Mouse (Mus musculus): ENCODE measurements around the gene Aldob.

Aldob gene

DNA sequence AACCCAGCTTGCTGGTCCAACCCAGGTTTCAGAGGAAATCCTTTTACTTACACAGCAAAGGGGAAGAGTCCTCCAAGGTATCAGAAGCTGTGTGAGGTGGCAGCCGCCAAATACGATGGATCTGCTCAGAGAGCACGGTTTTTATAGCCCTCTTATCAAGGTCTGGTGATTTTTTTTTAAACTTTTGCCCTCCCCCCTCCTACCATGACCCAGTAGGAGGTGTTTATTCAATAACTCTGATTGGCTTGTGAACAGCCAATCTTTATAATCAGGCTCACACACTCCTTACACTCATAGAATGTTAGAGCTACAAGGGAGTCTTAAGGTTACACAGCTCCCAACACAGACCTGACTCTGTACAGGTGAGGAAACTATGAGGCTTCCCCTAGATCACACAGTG lies at the start of gene Aldob:
Gene Aldob (minus strand): TSS at position 164 of the 400 bp plus-strand sequence.
- DNase-seq (ENCODE audit: low read depth, low spot score) = no peak

DNA sequence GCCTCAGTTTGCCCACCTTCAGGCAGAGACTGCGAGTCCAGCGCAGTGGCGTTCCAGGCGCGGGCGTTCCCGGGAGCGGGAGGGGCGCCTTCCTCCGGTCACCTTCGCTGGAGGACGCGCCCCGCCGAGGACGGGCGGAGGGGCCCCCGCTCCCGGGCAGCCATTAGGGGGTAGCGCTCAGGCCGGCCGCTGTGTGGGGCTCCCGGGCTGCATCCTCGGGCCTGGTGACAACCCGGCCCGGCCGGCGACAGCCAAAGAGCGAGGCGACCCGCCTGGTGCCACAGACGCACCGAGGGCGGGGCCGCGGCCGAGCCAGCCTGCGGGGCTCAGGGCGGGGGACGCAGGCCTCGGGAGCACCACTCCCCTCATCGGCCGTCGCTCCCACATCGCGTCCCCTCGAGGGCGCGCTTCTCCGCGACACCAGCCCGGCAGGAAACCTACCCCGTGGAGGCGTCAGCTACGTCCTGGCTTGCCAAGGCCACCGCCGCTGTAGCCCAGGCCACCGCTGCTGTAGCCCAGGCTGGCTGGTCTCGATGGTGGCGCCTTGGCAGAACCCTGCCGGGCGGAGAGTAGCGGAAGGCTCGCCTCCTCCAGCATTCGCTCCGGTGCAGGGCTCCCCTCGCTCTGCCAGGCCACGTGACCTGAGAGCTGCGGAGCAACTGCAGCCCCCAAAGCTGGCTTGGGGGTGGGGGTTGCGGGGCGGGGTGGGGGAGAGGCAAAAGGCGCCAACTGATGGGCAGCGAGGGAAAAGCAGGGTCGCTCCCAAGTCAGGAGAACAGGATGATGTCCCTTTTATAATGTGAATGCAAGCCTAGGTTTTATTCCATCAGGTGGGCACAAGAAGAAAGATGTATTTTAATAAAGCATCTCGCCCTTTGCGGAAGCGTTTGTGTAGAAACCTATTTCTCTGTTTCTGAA lies 48.1 kb upstream of the Aldob start, which contains the start of gene Tmem246:
Gene Tmem246 (minus strand): TSS at position 694 of the 918 bp plus-strand sequence.
- DNase-seq (ENCODE audit: low read depth, low spot score) = peak; percentile 54

DNA sequence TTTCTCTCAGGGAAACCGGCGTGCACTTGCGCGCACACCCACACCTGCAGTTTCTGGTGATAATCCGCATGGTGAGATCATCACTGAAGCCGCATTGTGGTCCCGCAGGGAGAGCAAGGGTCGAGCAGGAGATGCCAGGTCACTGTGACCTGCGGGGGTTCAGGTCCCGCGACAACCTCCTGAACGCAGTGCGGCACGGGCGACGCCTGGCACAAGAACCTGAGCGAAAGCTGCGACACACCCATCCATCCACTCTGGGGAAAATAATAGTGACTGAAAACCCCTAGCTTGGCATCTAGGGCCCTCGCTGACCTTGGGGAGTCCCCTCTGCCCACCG lies 47.5 kb upstream of the Aldob start:
- DNase-seq (ENCODE audit: low read depth, low spot score) = peak; percentile 31

DNA sequence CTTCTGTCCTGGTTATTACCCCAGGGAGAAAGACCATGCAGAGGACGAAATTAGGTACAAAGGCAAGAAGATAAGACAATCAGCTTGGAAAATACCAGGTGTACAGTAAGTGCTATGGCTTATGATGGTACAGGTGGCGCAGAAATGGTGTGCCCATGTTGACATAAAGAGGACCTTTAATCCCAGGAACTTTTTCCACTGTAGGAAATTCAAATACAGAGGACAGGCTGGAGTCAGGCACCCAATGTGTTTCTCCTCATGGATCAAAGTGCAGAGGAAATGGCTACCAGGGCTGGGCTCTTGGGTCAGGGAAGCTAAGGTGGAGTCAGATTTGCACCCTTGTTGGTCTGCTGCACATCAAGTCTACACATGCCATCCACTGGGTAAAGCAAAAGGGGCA lies 40.8 kb upstream of the Aldob start:
- DNase-seq (ENCODE audit: low read depth, low spot score) = no peak

DNA sequence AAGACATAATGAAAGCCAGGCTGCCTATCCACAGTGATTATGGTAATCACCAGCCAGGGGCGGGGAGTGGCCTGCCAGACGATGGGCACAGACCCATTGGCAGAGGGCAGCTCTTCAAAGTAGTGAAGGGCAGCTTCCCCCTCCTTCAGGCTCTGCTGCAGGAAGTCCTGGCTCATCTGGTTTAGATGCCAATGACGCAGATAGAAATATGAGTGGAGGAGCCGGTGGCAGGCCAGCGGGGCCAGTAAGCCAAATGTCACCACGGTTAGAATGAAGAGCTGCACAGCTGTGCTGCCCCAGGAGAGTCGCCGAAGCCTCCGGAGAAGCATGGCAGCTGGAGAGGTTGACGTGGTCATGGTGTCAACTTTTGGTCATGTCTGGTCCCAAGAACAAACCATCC lies 37.5 kb upstream of the Aldob start:
- DNase-seq (ENCODE audit: low read depth, low spot score) = no peak

DNA sequence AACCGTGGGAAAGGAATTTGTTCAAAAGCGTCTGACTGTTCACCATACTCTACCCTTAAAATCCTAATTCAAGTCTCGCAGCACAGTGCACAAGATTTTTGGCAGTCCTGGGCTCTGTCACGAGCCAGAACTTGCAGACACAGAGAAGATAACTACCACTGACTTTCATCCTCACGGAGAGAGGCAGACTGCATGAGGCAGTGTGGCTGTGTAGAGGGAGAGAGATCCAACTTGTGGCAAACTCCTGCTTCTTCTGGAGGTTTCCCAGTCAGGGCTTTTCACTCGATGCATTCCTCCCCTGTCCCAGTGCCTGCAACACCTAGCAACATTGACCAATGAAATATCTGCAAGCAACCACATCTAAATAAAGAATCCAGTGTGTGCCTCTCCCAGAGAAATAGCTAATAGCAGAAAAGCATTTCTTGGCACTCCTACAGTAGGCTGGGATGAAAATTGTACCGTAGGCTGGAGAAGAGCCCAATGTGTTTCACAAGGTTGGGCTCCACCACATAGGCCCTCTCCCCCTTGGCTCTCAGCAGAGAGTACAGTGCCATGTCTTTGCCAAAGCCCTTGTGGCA lies 36.3 kb upstream of the Aldob start:
- DNase-seq (ENCODE audit: low read depth, low spot score) = no peak

DNA sequence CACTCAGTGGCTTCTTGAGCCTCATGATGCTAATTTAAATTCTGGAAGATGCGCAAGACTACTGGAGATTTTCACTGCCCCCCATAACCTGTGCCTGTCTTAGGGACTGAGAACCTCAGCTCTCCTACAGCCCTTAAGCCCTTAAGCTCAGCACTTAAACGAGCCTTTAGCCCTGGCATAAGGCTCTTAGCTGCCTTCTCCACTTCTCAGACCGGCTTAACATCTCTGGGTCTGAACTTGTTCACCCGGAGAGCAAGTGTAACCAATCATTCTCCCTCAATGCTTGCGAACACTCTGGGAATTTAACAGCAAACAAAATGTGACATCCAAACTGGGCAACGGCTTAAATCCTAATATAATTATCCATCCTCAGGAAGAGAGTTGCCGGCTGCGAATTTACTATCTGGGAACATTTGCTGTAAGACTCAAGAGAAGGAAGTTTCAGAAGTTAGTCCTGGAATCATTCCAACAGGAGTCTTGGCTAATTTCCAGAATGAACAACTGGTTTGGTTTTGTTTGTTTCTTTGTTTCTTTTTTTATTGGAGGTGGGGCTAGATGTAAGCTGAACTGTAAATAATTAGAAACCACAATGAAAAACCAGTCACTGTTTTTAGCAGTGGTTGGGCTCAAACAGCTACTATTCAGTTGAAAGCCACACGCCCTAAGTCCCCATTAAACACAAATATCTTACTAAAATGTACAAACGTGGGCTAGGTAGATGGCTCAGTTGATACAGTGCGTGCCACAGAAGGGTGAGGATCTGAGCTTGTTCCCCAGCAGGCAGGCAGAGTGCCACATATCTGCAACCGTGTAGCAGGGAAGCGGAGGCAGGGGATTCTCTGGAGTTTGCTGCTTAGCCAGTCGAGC lies 34.9 kb upstream of the Aldob start:
- no peak for DNase-seq (ENCODE audit: low read depth, low spot score)

DNA sequence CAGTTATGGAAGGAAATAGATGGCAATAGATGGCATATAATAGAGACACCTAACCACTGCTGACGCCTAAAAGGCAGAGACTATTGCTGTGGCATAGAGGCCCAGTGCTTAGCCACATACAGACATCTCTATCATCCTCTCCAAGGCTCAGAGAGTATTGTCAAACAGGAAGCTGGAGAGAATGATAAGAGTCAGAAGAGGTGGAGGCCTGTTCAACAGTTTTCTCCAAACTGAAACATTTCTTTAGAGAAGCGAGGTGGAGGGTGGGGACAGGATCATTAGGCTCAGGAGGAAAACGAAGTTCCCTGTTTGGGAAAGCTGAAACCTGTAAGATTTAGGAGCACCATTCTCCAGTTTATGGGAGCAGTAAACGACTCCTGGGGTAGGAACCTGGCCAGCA lies 31.9 kb upstream of the Aldob start:
- no peak for DNase-seq (ENCODE audit: low read depth, low spot score)

DNA sequence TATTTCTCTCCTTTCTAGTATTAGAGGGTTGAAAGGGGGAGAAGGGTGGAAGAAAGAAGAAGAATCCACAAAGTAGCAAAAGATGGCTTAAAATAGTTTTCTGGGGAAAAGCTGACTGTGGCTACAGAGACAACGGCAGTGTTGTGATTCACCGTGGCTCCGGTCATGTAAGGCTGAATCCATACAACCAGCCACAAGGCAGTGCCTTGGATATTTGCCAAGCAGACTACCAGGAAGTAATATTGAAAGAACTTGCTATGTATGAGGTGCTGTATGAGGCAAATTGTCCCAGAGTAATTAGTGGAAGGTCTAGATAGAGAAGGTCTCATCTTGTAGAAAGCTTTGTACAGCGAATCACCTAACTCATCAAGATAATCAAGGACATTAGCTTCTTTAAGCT lies 22.8 kb upstream of the Aldob start:
- no peak for DNase-seq (ENCODE audit: low read depth, low spot score)

DNA sequence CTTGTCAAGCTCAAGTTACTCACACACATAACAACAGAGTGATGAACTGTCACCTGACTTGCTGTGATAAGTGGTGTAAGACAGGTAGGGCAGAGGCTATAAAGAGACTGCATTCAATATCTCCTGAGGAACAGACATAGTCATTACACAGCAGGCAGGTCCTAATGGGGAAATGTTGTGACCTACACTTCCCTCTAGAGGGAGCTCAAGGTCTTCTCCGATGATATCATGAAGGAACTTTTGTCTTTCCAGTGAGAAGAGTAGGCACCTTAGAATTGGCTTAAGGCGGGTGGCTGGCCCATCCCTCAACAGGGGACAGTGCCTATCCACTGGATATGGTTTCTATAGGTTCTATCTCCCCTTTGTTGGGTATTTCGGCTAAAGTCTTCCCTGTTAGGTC lies 18.3 kb upstream of the Aldob start:
- DNase-seq (ENCODE audit: low read depth, low spot score) = peak; percentile 77

DNA sequence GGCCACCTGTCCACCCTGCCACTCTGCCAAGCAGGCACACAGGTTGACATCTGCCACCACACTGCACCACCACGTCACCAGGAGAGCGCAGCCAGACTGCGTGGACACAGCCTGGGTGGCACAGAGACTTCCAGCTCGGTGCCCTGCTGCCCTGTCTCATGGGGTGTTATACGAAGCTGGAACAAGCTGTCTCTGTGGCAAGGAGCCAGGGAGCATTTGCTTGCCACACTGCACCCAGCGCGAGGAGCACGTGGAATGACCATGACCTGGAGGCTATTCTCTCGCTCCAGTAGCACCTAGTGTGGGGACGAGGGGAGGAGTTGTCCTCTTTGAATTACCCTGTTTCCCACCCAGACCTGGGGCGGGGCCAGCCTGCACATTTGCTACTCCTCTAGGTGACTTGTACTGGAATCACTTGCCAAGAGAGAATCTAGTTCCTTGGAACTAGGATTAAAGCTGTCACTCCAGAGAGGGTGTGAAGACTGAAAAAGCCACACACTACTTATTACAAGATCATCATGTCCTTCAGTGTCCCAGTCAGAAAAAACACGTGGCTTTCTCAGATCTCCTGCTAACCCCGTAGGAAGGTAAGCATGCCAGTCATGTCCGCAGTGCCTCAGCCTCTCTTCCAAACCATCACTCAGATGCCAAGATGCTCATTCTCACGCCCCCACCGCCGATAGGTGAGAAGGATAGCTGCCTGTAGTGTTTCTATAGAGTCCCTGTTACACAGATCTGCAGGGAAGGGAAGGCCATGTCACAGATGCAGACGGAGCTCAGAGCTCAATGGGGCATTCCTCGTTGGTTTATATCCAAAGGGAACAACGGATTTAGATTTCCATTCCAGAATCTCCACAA lies 10.8 kb upstream of the Aldob start:
- DNase-seq (ENCODE audit: low read depth, low spot score) = peak; percentile 2

DNA sequence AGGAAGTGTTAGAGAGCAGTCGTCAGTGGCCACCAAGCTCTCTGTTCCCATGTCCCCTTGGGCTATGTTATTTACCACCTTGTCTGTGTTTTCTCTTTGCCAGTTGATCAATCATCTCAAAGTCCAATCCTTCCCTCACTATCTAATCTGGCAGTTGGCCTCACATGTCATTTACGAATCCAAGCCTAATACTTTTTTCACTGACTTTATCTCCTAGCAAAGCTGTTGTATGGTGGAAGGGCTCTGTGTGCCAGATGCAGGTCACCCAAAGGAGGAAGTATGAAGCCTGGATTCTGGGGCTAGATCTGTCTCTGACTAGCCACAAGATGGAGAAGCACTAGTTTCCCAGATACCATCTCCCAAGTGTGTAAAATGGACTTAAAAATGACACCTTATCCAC lies 8.8 kb upstream of the Aldob start:
- DNase-seq (ENCODE audit: low read depth, low spot score) = no peak

DNA sequence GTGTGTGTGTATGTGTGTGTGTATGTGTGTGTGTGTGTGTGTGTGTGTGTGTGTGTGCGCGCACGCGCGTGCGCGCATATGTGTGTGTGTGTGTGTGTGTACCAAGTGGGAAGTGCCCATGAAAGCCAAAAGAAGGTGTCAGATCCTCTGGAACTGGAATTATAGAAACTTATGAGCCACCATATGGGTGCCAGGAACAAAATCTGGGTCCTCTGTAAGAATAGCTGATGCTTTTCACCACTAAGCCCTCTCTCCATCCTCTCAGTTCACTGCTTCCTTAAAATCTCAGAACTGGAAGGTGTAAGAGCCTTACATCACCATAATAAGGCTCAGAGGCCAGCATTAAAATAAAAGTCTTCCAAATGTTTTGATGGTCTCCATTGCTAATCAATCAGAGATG lies 8.0 kb upstream of the Aldob start:
- no peak for DNase-seq (ENCODE audit: low read depth, low spot score)

DNA sequence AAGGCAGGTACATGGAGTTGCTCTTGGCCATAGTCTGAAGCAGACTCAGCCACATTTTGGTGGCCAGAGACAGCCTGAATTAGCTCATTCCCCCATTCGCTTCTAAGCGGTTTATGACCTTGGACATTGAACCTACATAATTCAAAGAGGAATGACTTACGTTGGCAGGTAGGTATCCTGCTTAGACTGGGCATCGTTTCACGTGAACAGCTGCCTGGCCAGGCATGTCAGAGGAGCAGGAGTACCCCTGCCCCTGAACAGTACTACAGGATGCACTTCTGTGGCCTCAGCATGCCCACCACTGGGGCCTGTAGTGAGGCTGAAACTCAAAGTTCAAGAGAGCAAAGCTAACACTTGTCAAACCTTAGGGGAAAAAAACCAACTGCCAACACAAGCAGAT lies 4.0 kb upstream of the Aldob start:
- DNase-seq (ENCODE audit: low read depth, low spot score) = no peak

DNA sequence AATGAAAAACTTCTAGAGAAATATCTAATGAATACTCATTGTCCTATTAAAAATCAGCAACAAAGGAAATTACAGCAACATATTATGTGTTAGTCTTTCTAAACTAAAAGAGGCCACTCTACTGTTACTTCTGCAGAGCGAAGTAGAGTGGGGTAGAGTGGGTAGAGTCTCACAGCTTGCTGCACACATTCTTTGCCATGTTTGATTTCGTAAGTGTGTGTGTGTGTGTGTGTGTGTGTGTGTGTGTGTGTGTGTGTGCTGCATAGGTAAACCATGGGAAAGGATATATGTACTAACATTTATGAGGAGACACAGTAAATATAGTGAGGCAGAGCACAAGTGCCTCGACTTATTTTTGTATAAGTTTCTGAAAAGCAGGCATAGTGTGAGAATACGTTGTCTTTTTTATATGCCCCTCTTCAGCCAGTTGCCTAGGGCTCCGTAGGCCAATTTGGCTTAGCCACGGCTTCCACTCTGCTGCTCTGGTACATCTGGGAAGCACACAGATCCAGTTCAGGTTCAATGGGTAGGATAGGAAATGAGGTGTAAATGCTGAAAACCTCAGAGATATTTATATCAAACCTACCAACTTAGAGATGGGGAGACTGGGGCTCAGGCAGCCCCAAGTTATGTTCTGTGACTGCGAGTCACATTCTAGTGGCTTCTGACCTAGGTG lies 1.7 kb downstream of the Aldob start:
- DNase-seq (ENCODE audit: low read depth, low spot score) = no peak

DNA sequence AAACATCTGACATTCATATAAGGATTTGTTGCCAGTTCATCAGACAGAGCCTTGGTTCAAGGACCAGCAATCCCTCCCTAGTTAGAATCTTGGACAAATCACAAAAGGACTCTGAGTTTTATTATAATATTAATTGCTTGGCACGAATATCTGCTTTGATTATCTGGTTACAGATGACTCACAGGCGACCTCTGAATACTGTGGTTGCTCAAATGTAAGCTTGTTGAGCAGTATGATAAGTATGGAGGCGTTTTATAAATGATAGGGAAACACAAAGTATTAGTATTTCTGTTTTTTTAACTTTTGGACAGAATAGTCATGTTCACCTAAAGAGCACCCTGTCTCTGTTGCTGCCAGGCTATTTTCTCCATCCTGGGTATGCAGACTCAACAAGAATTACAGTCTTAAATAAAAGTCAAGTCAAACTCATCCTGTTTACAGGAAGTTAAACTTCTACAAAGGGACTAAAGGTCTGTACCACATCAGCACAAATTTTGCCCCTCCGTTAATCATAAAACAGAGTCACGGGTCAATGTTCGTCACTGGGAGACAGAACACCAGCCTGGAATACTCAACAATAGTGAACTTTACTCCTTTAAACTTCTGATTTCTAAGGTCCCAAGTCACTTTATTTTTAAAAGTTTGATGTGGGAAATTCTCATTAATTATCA lies 2.3 kb downstream of the Aldob start:
- no peak for DNase-seq (ENCODE audit: low read depth, low spot score)

DNA sequence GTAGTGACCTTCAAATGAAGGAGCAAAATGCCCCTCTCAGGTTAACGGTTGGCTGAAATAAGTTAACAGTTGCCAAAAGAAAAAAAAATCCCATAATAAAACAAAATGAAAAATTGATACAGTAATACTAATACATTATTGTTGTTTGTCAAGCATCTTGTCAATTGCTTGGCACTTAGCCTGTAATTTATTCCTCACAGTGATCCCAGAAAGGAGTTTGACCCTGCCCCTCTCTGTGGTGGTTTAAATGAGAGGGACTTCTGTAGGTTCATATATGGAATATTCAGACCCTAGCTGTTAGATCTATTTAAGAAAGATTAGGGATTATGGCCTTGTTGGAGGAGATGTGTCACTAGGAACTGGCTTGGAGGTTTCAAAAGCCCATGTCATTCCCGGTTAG lies 3.3 kb downstream of the Aldob start:
- no peak for DNase-seq (ENCODE audit: low read depth, low spot score)

DNA sequence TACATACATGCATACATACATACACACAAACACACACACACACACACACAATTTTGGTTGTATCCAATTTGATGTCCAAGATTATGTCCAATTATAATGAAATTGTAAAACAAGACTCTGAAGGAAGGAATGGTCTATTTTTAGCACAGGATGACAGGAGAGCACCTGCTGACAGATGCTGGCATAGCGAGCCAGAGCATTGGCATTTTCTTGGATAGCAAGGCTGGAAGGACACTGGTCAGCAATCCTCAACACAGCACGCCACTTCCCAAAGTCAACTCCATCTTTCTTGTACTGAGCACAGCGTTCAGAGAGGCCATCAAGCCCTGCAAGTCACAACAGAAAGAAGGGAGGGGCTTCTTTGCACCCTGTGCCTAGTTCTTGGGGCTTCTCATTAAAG lies 8.4 kb downstream of the Aldob start:
- no peak for DNase-seq (ENCODE audit: low read depth, low spot score)

DNA sequence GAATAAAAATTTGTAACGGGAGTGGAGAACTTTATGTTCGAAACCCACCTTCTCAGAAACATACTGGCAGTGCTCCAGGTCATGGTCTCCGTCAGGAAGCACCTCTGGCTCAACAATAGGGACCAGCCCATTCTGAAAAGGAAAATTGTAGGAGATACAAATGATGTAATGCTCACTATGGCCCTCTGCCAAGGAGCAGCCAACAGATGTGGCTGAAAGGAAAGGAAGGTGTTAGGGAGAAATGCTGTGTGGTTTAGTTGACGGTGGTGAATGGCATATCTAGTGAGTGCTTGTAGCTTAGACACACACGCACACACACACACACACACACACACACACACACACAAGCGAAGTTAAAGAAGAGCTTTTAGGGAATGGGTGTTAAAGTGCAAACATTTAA lies 9.7 kb downstream of the Aldob start:
- no peak for DNase-seq (ENCODE audit: low read depth, low spot score)

DNA sequence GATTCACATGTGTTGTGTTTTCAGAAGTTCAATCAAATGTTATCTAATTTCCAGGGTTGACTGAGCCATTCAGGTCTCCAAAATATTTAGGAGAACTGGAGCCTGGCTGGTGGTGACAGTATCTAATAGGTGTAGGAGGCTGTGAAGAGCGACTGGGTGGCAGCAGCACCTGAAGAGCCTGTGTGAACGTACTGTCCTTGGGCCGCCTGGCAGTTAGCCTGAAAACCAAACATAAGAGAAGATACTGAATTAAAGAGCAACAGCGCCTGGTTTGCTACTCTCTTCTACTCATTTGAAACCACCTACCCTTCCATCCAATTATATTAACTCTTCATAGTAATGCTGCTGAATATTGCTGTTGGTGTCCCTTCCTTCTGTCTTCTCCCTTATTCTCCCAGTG lies 12.7 kb downstream of the Aldob start:
- DNase-seq (ENCODE audit: low read depth, low spot score) = no peak

Measured in R1 (cell line).